Mouse (Mus musculus): ENCODE measurements around the gene Nlrc3.

Gene Nlrc3

DNA sequence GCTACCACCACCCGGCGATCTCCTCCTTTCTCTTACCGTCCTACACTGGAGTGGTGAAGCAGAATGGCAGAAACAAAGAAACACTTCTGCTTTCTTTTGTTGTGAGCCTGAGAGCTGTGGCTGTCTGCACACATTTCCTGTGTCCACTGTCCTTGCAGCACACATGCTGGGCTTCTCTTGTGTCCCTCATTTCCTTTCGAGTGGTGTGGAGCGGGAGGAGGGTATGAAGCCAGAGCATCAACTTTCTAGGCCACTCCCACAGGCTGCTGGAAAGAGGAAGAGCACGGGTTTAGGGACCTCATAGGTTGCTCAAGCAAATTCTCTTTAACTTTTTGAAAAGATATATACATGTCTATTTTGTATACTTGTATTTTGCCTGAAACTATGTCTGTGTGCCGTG lies 47.3 kb downstream of the Nlrc3 start:
- in situ Hi-C loops (cut with MboI, MseI), result no loop called here

DNA sequence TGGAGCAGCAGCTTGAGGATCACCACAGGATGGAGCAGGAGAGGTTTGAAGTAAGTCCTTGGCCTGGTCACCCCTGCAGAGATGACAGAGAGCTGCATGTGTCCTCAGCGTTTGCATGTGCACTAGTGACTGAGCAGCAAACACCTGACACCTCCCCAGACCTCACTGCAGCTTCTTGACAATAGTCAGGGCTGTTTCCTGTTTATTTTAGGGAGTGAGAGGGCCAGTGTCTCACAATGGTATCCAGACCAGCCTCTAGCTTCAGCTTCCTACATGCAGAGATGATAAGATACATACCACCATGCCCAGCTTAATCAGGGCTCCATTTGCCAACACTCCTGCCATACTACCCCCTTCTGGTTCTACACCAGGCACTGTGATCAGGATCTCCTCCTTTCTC lies 47.9 kb downstream of the Nlrc3 start:
- in situ Hi-C loops (cut with MboI, MseI), result no loop called here

DNA sequence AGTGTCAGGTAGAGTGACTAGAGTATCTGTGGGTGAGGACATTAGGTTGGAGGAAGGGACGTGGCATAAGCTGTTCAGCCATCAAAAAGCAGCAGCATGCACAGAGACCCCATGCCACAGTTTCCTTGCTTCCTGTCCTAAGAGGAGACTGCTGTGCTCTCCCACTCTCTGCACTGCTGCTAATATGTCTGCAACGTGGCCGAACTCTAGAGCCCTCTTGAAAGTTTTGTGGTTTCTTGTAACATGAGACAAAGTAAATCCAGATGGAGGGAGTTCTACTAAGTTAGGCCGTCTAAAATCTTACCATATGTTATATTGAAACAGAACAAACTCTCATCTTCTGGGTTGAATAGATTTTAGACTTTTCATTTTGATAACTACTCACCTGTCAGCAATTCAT lies 52.5 kb downstream of the Nlrc3 start:
- in situ Hi-C loops (cut with MboI, MseI), result no loop called here

- in situ Hi-C loops (cut with MboI, MseI), result no loop called here
Observed at GRCm38 (mm10) chr16:3923515-3923914, 52.9 kb downstream of the Nlrc3 start.

DNA sequence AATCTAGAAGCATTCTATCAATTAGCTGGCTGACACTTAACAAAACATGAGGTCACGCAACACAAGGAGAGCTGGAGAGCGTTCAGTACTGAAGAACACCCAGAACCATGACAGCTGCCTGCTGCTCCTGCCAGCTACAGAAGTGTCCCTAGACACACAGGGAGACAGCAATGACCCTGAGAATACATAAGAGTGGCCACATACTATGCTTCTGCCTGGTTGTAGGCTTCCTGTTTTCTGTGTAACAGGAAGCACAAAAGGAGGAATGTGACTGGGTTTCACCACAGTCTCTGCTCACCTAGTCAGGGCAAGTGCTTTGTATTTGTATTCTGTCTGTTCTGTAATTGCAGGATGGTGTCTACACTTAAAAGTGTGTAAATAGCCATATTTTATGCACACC lies 55.7 kb downstream of the Nlrc3 start:
- in situ Hi-C loops (cut with MboI, MseI), result no loop called here

DNA sequence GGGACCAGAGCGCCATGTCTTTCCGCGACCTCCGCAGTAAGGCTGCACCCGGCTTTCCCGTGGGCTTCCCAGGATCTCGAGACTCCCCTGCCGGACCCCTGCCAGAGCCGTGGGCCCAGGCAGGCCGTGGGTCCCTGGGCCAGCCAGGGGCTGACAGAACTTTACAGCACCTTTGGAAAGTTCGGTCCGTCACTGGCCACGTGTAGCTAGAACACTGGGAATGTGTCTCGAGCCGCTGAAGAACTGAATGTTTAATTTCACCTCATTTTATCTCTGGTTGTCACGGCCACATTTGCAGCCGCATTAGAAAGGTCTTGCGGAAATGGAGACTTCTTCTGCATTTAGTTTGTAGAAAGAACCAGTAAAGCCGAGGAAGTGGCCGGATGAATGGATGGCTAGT lies 67.3 kb downstream of the Nlrc3 start:
- in situ Hi-C loops (cut with MboI, MseI), result loop anchor here in 1 of 2 experiments (10.0 kb wide), 1 partner anchor 164 kb away; the partner anchor contains the start of gene Zfp263

- in situ Hi-C loops (cut with MboI, MseI), result loop anchor here in 1 of 2 experiments (10.0 kb wide), 1 partner anchor 164 kb away; the partner anchor contains the start of gene Zfp263
Observed at GRCm38 (mm10) chr16:3908537-3909111, 67.8 kb downstream of the Nlrc3 start, which contains the start of the genes 1700037C18Rik and Cluap1. 1700037C18Rik (minus strand) TSS chr16:3908689. Cluap1 (plus strand) TSS chr16:3908801.

- in situ Hi-C loops (cut with MboI, MseI), result loop anchor here in 1 of 2 experiments (10.0 kb wide), 1 partner anchor 163 kb away; the partner anchor contains the start of gene Zfp263
Observed at GRCm38 (mm10) chr16:3907471-3907870, 69.0 kb downstream of the Nlrc3 start.

GRCm38 (mm10) chr16:3896553-3896952 lies 79.9 kb downstream of the Nlrc3 start:
- in situ Hi-C loops (cut with MboI, MseI), result loop anchor here in 1 of 2 experiments (5.0 kb wide), 1 partner anchor 106 kb away; the partner anchor contains the start of gene Slx4

DNA sequence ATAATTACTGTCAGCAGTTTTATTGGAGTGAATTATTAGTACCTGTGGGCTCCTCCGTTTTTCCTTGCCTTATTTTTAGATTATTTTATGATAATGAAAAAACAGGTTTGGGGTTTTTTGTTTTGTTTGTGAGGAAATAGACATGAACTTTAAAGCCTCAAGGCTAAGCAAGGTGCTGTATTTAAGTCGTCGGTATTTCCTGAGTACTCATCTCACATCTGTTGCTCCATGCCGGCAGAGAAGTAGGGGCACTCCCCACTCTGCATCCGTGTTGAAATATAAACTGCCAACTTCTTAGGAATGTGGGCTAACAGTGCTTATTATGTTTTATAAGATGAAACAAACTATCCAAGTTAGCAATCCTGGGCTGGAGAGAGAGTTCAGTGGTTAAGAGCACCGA lies 80.4 kb downstream of the Nlrc3 start:
- in situ Hi-C loops (cut with MboI, MseI), result loop anchor here in 1 of 2 experiments (5.0 kb wide), 1 partner anchor 106 kb away; the partner anchor contains the start of gene Slx4

GRCm38 (mm10) chr16:3895173-3895792 lies 81.1 kb downstream of the Nlrc3 start:
- in situ Hi-C loops (cut with MboI, MseI), result loop anchor here in 1 of 2 experiments (5.0 kb wide), 1 partner anchor 107 kb away; the partner anchor contains the start of gene Slx4
